Mouse (Mus musculus) midbrain, embryonic 15.5 days (tissue): Measurements from ENCODE around the gene Usp12. TPM values are rescaled to one million over a fixed set of nuclear protein-coding genes. Genes with fewer than 3 reads are reported as not detected.

Experiments
- ATAC-seq: fragments of 200-750 bp; cut with Nextera tagmentation; replicated peaks from 2 replicates; pipeline ENCODE4 v1.8.0; 2017; ENCODE audit warnings: moderate TSS enrichment
- H3K27ac ChIP-seq: fragments of 300-500 bp; sonication (generic); 2 replicates; pipeline ENCODE4 v1.5.1; 2015; ENCODE audit warnings: mild to moderate bottlenecking, inconsistent platforms
- H3K27me3 ChIP-seq: fragments of 300-500 bp; sonication (generic); replicated peaks from 2 replicates; pipeline ENCODE4 v1.6.1; 2015; ENCODE audit warnings: inconsistent platforms
- H3K36me3 ChIP-seq: fragments of 300-500 bp; sonication (generic); replicated peaks from 2 replicates; pipeline ENCODE4 v1.6.1; 2015; ENCODE audit warnings: inconsistent platforms
- H3K4me1 ChIP-seq: fragments of 300-500 bp; sonication (generic); 2 replicates; pipeline ENCODE4 v1.6.1; 2015; ENCODE audit warnings: inconsistent platforms
- H3K4me2 ChIP-seq: fragments of 300-500 bp; sonication (generic); 2 replicates; pipeline ENCODE4 v1.6.1; 2015; ENCODE audit warnings: inconsistent platforms, mild to moderate bottlenecking, moderate library complexity
- H3K4me3 ChIP-seq: fragments of 300-500 bp; sonication (generic); 2 replicates; pipeline ENCODE4 v1.5.1; 2015; ENCODE audit warnings: mild to moderate bottlenecking, inconsistent platforms
- H3K9ac ChIP-seq: fragments of 300-500 bp; sonication (generic); 2 replicates; pipeline ENCODE4 v1.6.1; 2015; ENCODE audit warnings: mild to moderate bottlenecking, inconsistent platforms
- H3K9me3 ChIP-seq: fragments of 300-500 bp; sonication (generic); 2 replicates; pipeline ENCODE4 v1.6.1; 2016; ENCODE audit warnings: inconsistent platforms
- WGBS: fragments of 180-500 bp; shearing (Covaris S2); methylation state at CpG from one replicate; pipeline ENCODE4 v1.1.7; 2015; ENCODE audit warnings: mixed read lengths; 5-methylcytosine and 5-hydroxymethylcytosine counted together
- polyA plus RNA-seq: library from polyadenylated mRNA; unstranded; fragments of >200 nt; fragmentation: Nextera tagmentation; extraction: Ambion mirVana; gene quantifications from 2 replicates; pipeline ENCODE4 v1.2.1, GENCODE M21; 2015

Usp12 gene
- polyA plus RNA-seq, 1 experiment from 2014 or later = 16.4 TPM

GRCm38 (mm10) chr5:146703710-146704121 is 91.1 kb downstream of the Usp12 start:
- H3K9ac ChIP-seq = no peak overlapping the region
- 0 out of 2 replicates have a peak, but pooled peaks cover 4% of the 10 kb centered on the region for H3K4me1 ChIP-seq
- H3K27me3 ChIP-seq = no peaks in the 10 kb centered on the region
- 92% methylated on average over 8 of the region's 8 CpGs for WGBS
- H3K4me2 ChIP-seq = no peak overlapping the region
- no peaks in the 10 kb centered on the region for H3K36me3 ChIP-seq
- ATAC-seq = no peak
- H3K9me3 ChIP-seq = no peaks in the 10 kb centered on the region
- no peak overlapping the region for H3K27ac ChIP-seq
- no peak overlapping the region for H3K4me3 ChIP-seq

- Histone ChIP-seq H3K4me1 (no peaks in the 10 kb centered on the region), H3K36me3 (no peaks in the 10 kb centered on the region), H3K27ac (no peak overlapping the region), H3K4me3 (no peak overlapping the region), H3K27me3 (no peaks in the 10 kb centered on the region), H3K9ac (no peak overlapping the region), H3K9me3 (no peaks in the 10 kb centered on the region), H3K4me2 (no peak overlapping the region)
- WGBS = 89% methylated on average over 10 of the region's 10 CpGs
- no peak for ATAC-seq
Observed at GRCm38 (mm10) chr5:146700099-146700498, 94.7 kb downstream of the Usp12 start.

GRCm38 (mm10) chr5:146699433-146700019 is 95.3 kb downstream of the Usp12 start:
- WGBS = 83% methylated on average over 4 of the region's 4 CpGs
- Histone ChIP-seq H3K36me3 (no peaks in the 10 kb centered on the region), H3K4me2 (no peak overlapping the region), H3K9ac (no peak overlapping the region), H3K4me1 (no peaks in the 10 kb centered on the region), H3K27ac (no peak overlapping the region), H3K27me3 (no peaks in the 10 kb centered on the region), H3K4me3 (no peak overlapping the region), H3K9me3 (no peaks in the 10 kb centered on the region)
- ATAC-seq = no peak

- Histone ChIP-seq H3K4me3 (no peak overlapping the region), H3K9ac (no peak overlapping the region), H3K27ac (no peak overlapping the region), H3K27me3 (no peaks in the 10 kb centered on the region), H3K9me3 (no peaks in the 10 kb centered on the region), H3K4me2 (no peak overlapping the region), H3K4me1 (no peaks in the 10 kb centered on the region; the same call in 1 of the 2 replicates), H3K36me3 (no peaks in the 10 kb centered on the region)
- WGBS = 82% methylated on average over 5 of the region's 5 CpGs
- ATAC-seq = no peak
Observed at GRCm38 (mm10) chr5:146695543-146695942, 99.3 kb downstream of the Usp12 start.

- WGBS = 80% methylated on average over 5 of the region's 5 CpGs
- H3K4me3 ChIP-seq = no peak overlapping the region
- H3K9ac ChIP-seq = no peak overlapping the region
- ATAC-seq = no peak
- no peaks in the 10 kb centered on the region for H3K36me3 ChIP-seq
- H3K4me2 ChIP-seq = no peak overlapping the region
- H3K27me3 ChIP-seq = no peaks in the 10 kb centered on the region
- H3K4me1 ChIP-seq = no peaks in the 10 kb centered on the region; the same call in 1 of the 2 replicates
- H3K9me3 ChIP-seq = no peaks in the 10 kb centered on the region
- H3K27ac ChIP-seq = no peak overlapping the region
Observed at GRCm38 (mm10) chr5:146692976-146693361, 101.8 kb downstream of the Usp12 start.

- H3K4me1 ChIP-seq = no peaks in the 10 kb centered on the region; the same call in 1 of the 2 replicates
- 43% methylated on average over 7 of the region's 7 CpGs for WGBS
- no peak overlapping the region for H3K4me3 ChIP-seq
- no peak for ATAC-seq
- H3K36me3 ChIP-seq = no peaks in the 10 kb centered on the region
- H3K4me2 ChIP-seq = no peak overlapping the region
- no peaks in the 10 kb centered on the region for H3K9me3 ChIP-seq
- no peak overlapping the region for H3K9ac ChIP-seq
- no peaks in the 10 kb centered on the region for H3K27me3 ChIP-seq
- H3K27ac ChIP-seq = no peak overlapping the region
Observed at GRCm38 (mm10) chr5:146692361-146692975, 102.3 kb downstream of the Usp12 start.

GRCm38 (mm10) chr5:146691745-146692144 is 103.1 kb downstream of the Usp12 start:
- Histone ChIP-seq H3K4me3 (no peak overlapping the region), H3K36me3 (no peaks in the 10 kb centered on the region), H3K4me2 (no peak overlapping the region), H3K27ac (no peak overlapping the region), H3K9ac (no peak overlapping the region), H3K9me3 (no peaks in the 10 kb centered on the region), H3K27me3 (no peaks in the 10 kb centered on the region), H3K4me1 (no peaks in the 10 kb centered on the region; the same call in 1 of the 2 replicates)
- WGBS = 78% methylated on average over 8 of the region's 8 CpGs
- no peak for ATAC-seq

- 61% methylated on average over 17 of the region's 17 CpGs for WGBS
- ATAC-seq = no peak
- H3K4me3 ChIP-seq = no peak overlapping the region
Observed at GRCm38 (mm10) chr5:146687541-146688313, 107.1 kb downstream of the Usp12 start.

GRCm38 (mm10) chr5:146686954-146687353 is 107.9 kb downstream of the Usp12 start:
- Histone ChIP-seq H3K4me3 (no peak overlapping the region), H3K4me2 (no peak overlapping the region), H3K27ac (no peak overlapping the region), H3K36me3 (no peaks in the 10 kb centered on the region), H3K9ac (no peak overlapping the region), H3K9me3 (no peaks in the 10 kb centered on the region), H3K27me3 (peaks cover 14% of the 10 kb centered on the region), H3K4me1 (no peaks in the 10 kb centered on the region)
- no peak for ATAC-seq
- 87% methylated on average over 12 of the region's 12 CpGs for WGBS

More at GRCm38 (mm10) chr5:146687541-146688313, 107.1 kb downstream of the Usp12 start:
- Histone ChIP-seq H3K9ac (no peak overlapping the region), H3K27ac (no peak overlapping the region), H3K4me1 (no peaks in the 10 kb centered on the region; the same call in 1 of the 2 replicates), H3K9me3 (no peaks in the 10 kb centered on the region), H3K27me3 (peaks cover 11% of the 10 kb centered on the region; the same call in 1 of the 2 replicates), H3K4me2 (no peak overlapping the region), H3K36me3 (no peaks in the 10 kb centered on the region)

Other genes starting within 250 kb of the Usp12 start
- gene Gm3415, start 238.9 kb downstream of the Usp12 start, polyA plus RNA-seq = not detected in 2 replicates
- 26.7 and 27.3 TPM in 2 replicates for gene Gpr12, start 209.8 kb downstream of the Usp12 start, polyA plus RNA-seq
- gene Rpl21, start 37.9 kb upstream of the Usp12 start, polyA plus RNA-seq = 286 and 302 TPM in 2 replicates
- gene Rasl11a, start 50.1 kb upstream of the Usp12 start, polyA plus RNA-seq = 7.4 and 9.2 TPM in 2 replicates
- gene Gtf3a, start 153.7 kb upstream of the Usp12 start, polyA plus RNA-seq = 110 and 116 TPM in 2 replicates
- gene Mtif3, start 168.8 kb upstream of the Usp12 start, polyA plus RNA-seq = 28.3 and 28.9 TPM in 2 replicates